Mouse (Mus musculus): ENCODE data around the gene Gimap4. TPM values are rescaled to one million over a fixed set of nuclear protein-coding genes. Genes with fewer than 3 reads are reported as not detected.

Gene Gimap4
- polyA plus RNA-seq, 1 experiment: 9.3 TPM

DNA sequence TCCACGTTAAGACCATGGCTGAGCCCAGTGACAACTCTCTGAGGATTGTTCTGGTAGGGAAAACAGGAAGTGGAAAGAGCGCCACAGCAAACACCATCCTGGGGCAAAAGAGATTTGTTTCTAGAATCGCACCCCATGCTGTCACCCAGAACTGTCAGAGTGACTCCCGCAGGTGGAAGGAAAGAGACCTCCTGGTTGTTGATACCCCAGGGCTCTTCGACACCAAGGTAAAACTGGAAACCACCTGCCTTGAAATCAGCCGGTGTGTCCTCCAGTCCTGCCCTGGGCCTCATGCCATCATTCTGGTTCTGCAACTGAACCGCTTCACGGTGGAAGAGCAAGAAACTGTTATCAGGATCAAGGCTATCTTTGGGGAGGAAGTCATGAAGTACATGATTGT lies 39.1 kb downstream of the Gimap4 start:
- no peak for TF ChIP-seq CTCF (IDR thresholded peaks at IDR 0.05; ENCODE audit: extremely low read depth, insufficient read length, insufficient replicate concordance, low read depth, low read length)
- TF ChIP-seq POLR2A (IDR thresholded peaks at IDR 0.05; ENCODE audit: low read depth, low read length): no peak
- H3K27me3 ChIP-seq (ENCODE audit: control insufficient read depth, insufficient read depth, low read length): no peaks in the 10 kb centered on the region
- H3K4me1 ChIP-seq (ENCODE audit: control insufficient read depth, insufficient read depth, insufficient read length, low read length): peaks cover 4% of the 10 kb centered on the region; the same call in 1 of the 2 replicates
- peak overlapping the region; percentile 62 for H3K27ac ChIP-seq (ENCODE audit: insufficient read depth, low read depth, low read length)
- 64% methylated on average over 8 of the region's 8 CpGs for WGBS
- no peaks in the 10 kb centered on the region for H3K36me3 ChIP-seq (ENCODE audit: control insufficient read depth, insufficient read depth, low read length)
- no peak overlapping the region; the same call in 1 of the 2 replicates for H3K4me3 ChIP-seq (ENCODE audit: low read depth, low read length)

GRCm38 (mm10) chr6:48725476-48725875 lies 41.1 kb downstream of the Gimap4 start:
- H3K4me1 ChIP-seq (ENCODE audit: control insufficient read depth, insufficient read depth, insufficient read length, low read length): peaks cover 4% of the 10 kb centered on the region; the same call in 1 of the 2 replicates
- TF ChIP-seq CTCF (IDR thresholded peaks at IDR 0.05; ENCODE audit: extremely low read depth, insufficient read length, insufficient replicate concordance, low read depth, low read length) (no peak), POLR2A (IDR thresholded peaks at IDR 0.05; ENCODE audit: low read depth, low read length) (no peak)
- H3K27ac ChIP-seq (ENCODE audit: insufficient read depth, low read depth, low read length): peak overlapping the region; percentile 49
- WGBS: 9% methylated on average over 1 of the region's 1 CpGs
- H3K4me3 ChIP-seq (ENCODE audit: low read depth, low read length): no peak overlapping the region
- H3K36me3 ChIP-seq (ENCODE audit: control insufficient read depth, insufficient read depth, low read length): no peaks in the 10 kb centered on the region
- H3K27me3 ChIP-seq (ENCODE audit: control insufficient read depth, insufficient read depth, low read length): no peaks in the 10 kb centered on the region

DNA sequence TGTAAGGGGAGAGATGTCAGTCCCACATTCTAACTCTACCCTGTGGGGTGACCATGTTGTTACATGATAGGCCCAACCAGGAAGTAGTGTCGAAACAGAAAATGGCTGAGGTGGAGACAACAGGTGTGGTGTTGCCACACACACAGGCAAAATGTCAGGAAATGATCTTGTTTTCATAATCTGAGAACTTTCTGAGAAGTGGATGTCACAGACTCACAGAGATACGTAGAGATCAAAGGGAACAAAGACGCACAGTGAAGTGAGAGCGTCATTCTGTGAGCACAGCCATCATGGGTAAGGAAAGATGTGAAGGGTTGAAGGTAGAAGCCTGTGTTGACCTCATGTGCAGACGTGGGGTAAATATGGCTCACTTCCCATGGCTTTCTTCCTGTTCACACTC lies 43.4 kb downstream of the Gimap4 start:
- Histone ChIP-seq H3K36me3 (ENCODE audit: control insufficient read depth, insufficient read depth, low read length) (no peaks in the 10 kb centered on the region), H3K27me3 (ENCODE audit: control insufficient read depth, insufficient read depth, low read length) (no peaks in the 10 kb centered on the region), H3K4me1 (ENCODE audit: control insufficient read depth, insufficient read depth, insufficient read length, low read length) (peaks cover 4% of the 10 kb centered on the region; the same call in 1 of the 2 replicates), H3K4me3 (ENCODE audit: low read depth, low read length) (no peak overlapping the region), H3K27ac (ENCODE audit: insufficient read depth, low read depth, low read length) (peak overlapping the region; percentile 54)
- no peak for TF ChIP-seq POLR2A (IDR thresholded peaks at IDR 0.05; ENCODE audit: low read depth, low read length)
- WGBS: 92% methylated on average over 5 of the region's 5 CpGs

GRCm38 (mm10) chr6:48732864-48733304 lies 48.5 kb downstream of the Gimap4 start:
- Histone ChIP-seq H3K27me3 (ENCODE audit: control insufficient read depth, insufficient read depth, low read length) (no peaks in the 10 kb centered on the region), H3K4me3 (ENCODE audit: low read depth, low read length) (no peak overlapping the region), H3K4me1 (ENCODE audit: control insufficient read depth, insufficient read depth, insufficient read length, low read length) (no peaks in the 10 kb centered on the region), H3K27ac (ENCODE audit: insufficient read depth, low read depth, low read length) (peak overlapping the region; percentile 52), H3K36me3 (ENCODE audit: control insufficient read depth, insufficient read depth, low read length) (no peaks in the 10 kb centered on the region)
- 23% methylated on average over 8 of the region's 8 CpGs for WGBS
- TF ChIP-seq POLR2A (IDR thresholded peaks at IDR 0.05; ENCODE audit: low read depth, low read length) (no peak), CTCF (IDR thresholded peaks at IDR 0.05; ENCODE audit: extremely low read depth, insufficient read length, insufficient replicate concordance, low read depth, low read length) (no peak)

DNA sequence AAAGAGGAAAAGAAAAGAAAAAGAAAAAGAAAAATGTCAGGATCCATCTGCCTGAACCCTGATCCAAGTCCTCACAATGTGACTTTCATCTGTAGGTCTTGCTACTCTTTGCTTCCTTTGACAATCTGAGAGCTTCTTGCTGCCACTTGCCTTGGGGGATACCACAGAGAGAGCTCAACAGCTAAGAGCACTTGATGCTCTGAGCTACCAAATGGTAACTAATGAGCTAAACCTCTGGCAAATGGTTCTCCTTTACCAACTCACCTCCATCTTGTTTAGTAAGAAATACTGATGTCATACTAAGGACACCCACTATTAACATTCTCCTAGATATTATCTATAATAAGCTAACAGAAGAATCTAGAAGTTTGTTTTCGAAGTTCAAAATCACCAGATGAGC lies 49.3 kb downstream of the Gimap4 start:
- Histone ChIP-seq H3K27ac (ENCODE audit: insufficient read depth, low read depth, low read length) (peak overlapping the region; percentile 49; the same call in 1 of the 2 replicates), H3K4me1 (ENCODE audit: control insufficient read depth, insufficient read depth, insufficient read length, low read length) (no peaks in the 10 kb centered on the region), H3K27me3 (ENCODE audit: control insufficient read depth, insufficient read depth, low read length) (no peaks in the 10 kb centered on the region), H3K4me3 (ENCODE audit: low read depth, low read length) (no peak overlapping the region), H3K36me3 (ENCODE audit: control insufficient read depth, insufficient read depth, low read length) (no peaks in the 10 kb centered on the region)
- 92% methylated on average over 1 of the region's 1 CpGs for WGBS
- TF ChIP-seq CTCF (IDR thresholded peaks at IDR 0.05; ENCODE audit: extremely low read depth, insufficient read length, insufficient replicate concordance, low read depth, low read length) (no peak), POLR2A (IDR thresholded peaks at IDR 0.05; ENCODE audit: low read depth, low read length) (no peak)

- WGBS: 66% methylated on average over 2 of the region's 2 CpGs
- TF ChIP-seq CTCF (IDR thresholded peaks at IDR 0.05; ENCODE audit: extremely low read depth, insufficient read length, insufficient replicate concordance, low read depth, low read length) (no peak), POLR2A (IDR thresholded peaks at IDR 0.05; ENCODE audit: low read depth, low read length) (no peak)
- Histone ChIP-seq H3K27ac (ENCODE audit: insufficient read depth, low read depth, low read length) (peak overlapping the region; percentile 66), H3K4me1 (ENCODE audit: control insufficient read depth, insufficient read depth, insufficient read length, low read length) (peaks cover 9% of the 10 kb centered on the region), H3K36me3 (ENCODE audit: control insufficient read depth, insufficient read depth, low read length) (no peaks in the 10 kb centered on the region), H3K4me3 (ENCODE audit: low read depth, low read length) (no peak overlapping the region), H3K27me3 (ENCODE audit: control insufficient read depth, insufficient read depth, low read length) (no peaks in the 10 kb centered on the region)
Measured at GRCm38 (mm10) chr6:48737053-48737452, 52.7 kb downstream of the Gimap4 start.

GRCm38 (mm10) chr6:48737688-48738087 lies 53.3 kb downstream of the Gimap4 start:
- WGBS: 86% methylated on average over 5 of the region's 5 CpGs
- H3K27ac ChIP-seq (ENCODE audit: insufficient read depth, low read depth, low read length): peak overlapping the region; percentile 66
- H3K27me3 ChIP-seq (ENCODE audit: control insufficient read depth, insufficient read depth, low read length): no peaks in the 10 kb centered on the region
- H3K4me1 ChIP-seq (ENCODE audit: control insufficient read depth, insufficient read depth, insufficient read length, low read length): peaks cover 12% of the 10 kb centered on the region
- no peak for TF ChIP-seq POLR2A (IDR thresholded peaks at IDR 0.05; ENCODE audit: low read depth, low read length)
- TF ChIP-seq CTCF (IDR thresholded peaks at IDR 0.05; ENCODE audit: extremely low read depth, insufficient read length, insufficient replicate concordance, low read depth, low read length): no peak
- H3K36me3 ChIP-seq (ENCODE audit: control insufficient read depth, insufficient read depth, low read length): no peaks in the 10 kb centered on the region
- H3K4me3 ChIP-seq (ENCODE audit: low read depth, low read length): peak overlapping the region; percentile 11; the same call in 1 of the 2 replicates

All from small intestine, adult 2 months (tissue).